Mouse (Mus musculus) layer of hippocampus, adult 2 months (tissue): ENCODE data around the gene Prkag2. TPM values are rescaled to one million over a fixed set of nuclear protein-coding genes. Genes with fewer than 3 reads are reported as not detected.

Experiments used
- DNase-seq, 2 experiments: peaks; one replicate each; pipeline ENCODE4 v3.0.0; 2022; ENCODE audit warnings: low spot score in 2 of 2
- H3K27ac ChIP-seq: fragments of 200-600 bp; 2 replicates; pipeline ENCODE4 v1.8.1; 2022
- H3K4me3 ChIP-seq: fragments of 200-600 bp; 2 replicates; pipeline ENCODE4 v1.8.1; 2022; ENCODE audit warnings: mild to moderate bottlenecking
- CTCF ChIP-seq: fragments of 200-600 bp; conservative IDR thresholded peaks from 2 replicates; pipeline ENCODE4 v1.8.1; 2022; ENCODE audit warnings: antibody characterized with exemption, mild to moderate bottlenecking, moderate library complexity
- total RNA-seq, 2 experiments: library from RNA; stranded (reverse); gene quantifications; 2 replicates each; pipeline ENCODE4 v1.2.3; 2021

Gene Prkag2
- total RNA-seq, 2 experiments from 2014 or later, result 177 to 193 TPM

DNA sequence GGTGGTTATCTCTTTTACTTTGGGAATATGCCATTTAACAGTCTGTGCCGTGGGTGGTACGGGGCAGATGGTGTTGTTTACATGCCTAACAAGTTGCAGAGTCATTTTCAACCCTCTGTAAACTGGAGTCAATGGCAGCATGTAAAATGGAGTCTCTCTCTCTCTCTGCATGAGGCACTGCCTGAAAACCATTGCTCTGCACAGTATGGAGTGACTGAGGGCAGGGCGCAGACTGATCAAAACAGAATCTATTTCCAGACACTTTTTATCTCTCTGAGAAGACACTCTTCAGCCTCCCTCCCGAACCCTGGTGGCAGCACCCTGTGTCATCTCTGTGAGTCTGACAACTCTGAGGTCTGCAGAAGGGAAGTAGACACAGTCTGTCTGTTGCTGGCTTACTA is 69.0 kb downstream of the Prkag2 start:
- H3K4me3 ChIP-seq, result no peak overlapping the region
- TF ChIP-seq CTCF, result no peak

DNA sequence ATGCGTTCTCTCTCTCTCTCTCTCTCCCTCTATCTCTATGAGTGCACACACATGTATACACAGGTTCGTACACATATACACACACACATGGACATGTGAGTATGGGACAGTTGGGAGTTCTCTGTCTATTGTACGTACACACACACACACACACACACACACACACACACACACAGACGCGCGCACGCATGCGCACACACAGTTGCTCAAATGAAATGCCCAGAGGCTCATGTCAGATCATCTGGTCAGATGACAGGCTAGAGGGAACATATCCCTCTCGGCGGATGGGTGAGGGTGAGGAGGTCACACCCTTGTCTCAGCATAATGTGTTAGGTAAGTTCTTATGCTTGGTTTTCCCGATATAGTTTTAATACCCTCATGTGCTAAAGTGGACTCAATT is 69.4 kb downstream of the Prkag2 start:
- TF ChIP-seq CTCF, result no peak

More for the DNA sequence above, 69.0 kb downstream of the Prkag2 start:
- peak overlapping the region; percentile 83 for H3K27ac ChIP-seq
- peak; percentile 87 to 89 for DNase-seq

GRCm38 (mm10) chr5:25030276-25030681 is 70.2 kb downstream of the Prkag2 start:
- no peak overlapping the region for H3K4me3 ChIP-seq
- TF ChIP-seq CTCF, result no peak
- no peak for DNase-seq

More for the DNA sequence above, 69.4 kb downstream of the Prkag2 start:
- Histone ChIP-seq H3K4me3 (no peak overlapping the region), H3K27ac (peak overlapping the region; percentile 83)
- DNase-seq, result no peak

GRCm38 (mm10) chr5:25027673-25028072 is 72.8 kb downstream of the Prkag2 start:
- TF ChIP-seq CTCF, result no peak
- no peak for DNase-seq
- Histone ChIP-seq H3K27ac (peak overlapping the region; percentile 55; the same call in 1 of the 2 replicates), H3K4me3 (no peak overlapping the region)

More at GRCm38 (mm10) chr5:25030276-25030681, 70.2 kb downstream of the Prkag2 start:
- peak overlapping the region; percentile 74 for H3K27ac ChIP-seq

DNA sequence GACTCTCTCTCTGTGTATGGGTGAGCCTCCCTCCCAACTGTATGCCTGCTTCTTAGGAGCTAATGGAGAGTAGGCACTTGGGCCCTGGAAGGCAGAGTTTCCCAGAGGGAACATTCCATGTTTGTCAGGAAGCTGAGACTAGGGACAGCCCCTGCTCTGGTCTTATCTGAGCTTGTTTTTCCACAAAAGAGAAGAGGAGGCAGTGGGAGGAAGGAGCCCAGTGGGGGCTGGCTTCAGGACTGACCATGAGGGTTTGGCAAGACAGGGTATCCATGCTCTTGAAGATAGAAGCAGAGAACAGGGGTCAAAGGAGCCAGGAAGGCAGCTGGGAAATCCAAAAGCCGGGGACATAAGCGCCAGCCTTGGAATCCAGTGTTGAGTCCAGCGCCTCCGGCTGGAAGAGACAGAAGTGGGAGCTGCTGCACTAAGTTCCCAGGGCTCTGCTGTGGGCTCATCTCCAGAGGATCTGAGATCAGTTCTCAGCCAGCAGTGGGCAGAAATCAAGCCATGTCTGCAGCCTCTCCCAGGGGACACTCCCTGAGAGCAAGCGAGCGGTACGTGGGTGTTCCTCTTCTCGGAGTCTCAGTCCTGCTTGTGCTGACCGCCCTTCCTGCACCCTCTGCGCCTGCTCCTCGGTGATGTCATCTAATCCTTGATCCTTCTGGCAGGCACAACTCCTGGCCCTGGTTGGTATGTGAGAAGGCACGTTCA is 75.0 kb downstream of the Prkag2 start:
- peak overlapping the region; percentile 67 for H3K27ac ChIP-seq
- DNase-seq, result no peak

GRCm38 (mm10) chr5:25022904-25023303 is 77.5 kb downstream of the Prkag2 start:
- Histone ChIP-seq H3K4me3 (no peak overlapping the region), H3K27ac (no peak overlapping the region)
- peak; percentile 92 for TF ChIP-seq CTCF
- DNase-seq, result peak in 1 of 2 experiments; percentile 70

More for the DNA sequence above, 75.0 kb downstream of the Prkag2 start:
- TF ChIP-seq CTCF, result no peak
- no peak overlapping the region for H3K4me3 ChIP-seq

DNA sequence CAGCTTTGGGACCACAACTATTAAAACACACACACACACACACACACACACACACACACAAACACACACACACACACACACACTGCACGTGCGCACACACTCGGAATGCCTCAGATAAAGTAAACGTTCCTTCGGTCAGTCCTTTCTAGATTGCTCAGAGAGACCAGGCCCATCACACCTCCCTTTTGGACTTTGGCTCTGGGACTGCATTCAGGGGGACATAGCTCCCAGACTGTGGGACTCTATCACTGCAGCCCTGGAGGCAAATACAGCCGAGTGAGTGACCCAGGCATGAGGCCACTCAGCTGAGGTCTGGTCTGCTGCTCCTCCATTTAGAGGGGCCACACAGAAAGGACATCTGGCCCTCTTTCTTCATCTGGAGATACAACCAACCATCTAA is 81.2 kb downstream of the Prkag2 start:
- TF ChIP-seq CTCF, result no peak
- DNase-seq, result no peak
- H3K4me3 ChIP-seq, result no peak overlapping the region
- no peak overlapping the region for H3K27ac ChIP-seq

GRCm38 (mm10) chr5:25012134-25012533 is 88.3 kb downstream of the Prkag2 start:
- DNase-seq, result no peak
- no peak for TF ChIP-seq CTCF
- H3K4me3 ChIP-seq, result no peak overlapping the region
- H3K27ac ChIP-seq, result no peak overlapping the region

DNA sequence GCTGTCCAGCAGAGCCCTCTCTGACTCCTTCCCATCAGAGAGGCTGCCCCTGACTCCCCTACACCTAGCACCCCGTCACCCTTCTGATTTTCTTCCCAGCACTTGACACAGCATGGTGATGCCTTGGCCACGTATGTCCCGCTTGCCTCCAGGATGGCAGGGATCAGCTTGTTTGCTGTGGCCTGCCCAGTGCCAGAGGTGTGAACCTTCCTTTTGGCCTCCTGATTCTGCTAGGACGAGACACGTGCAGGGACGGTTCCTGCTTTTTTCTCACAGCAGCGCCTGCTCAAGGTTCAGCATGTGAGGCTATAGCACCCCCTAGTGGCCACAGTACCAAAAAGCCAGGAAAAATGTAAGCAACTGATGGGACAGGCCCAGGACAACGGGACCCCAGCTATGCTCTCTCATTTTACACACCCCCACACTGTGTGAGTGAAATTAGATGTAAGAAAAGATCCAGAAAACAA is 89.4 kb downstream of the Prkag2 start:
- peak overlapping the region; percentile 62; the same call in 1 of the 2 replicates for H3K27ac ChIP-seq
- H3K4me3 ChIP-seq, result no peak overlapping the region
- peak; percentile 88 for TF ChIP-seq CTCF
- DNase-seq, result peak; percentile 76 to 87

- Histone ChIP-seq H3K4me3 (peak overlapping the region; percentile 17; the same call in 1 of the 2 replicates), H3K27ac (peak overlapping the region; percentile 62)
- DNase-seq, result peak; percentile 90 to 91
- TF ChIP-seq CTCF, result peak; percentile 93
These were observed 90.0 kb downstream of the Prkag2 start for GRCm38 (mm10) chr5:25010438-25010892.

- DNase-seq, result no peak
- no peak overlapping the region for H3K4me3 ChIP-seq
- no peak for TF ChIP-seq CTCF
- peak overlapping the region; percentile 55 for H3K27ac ChIP-seq
These were observed 90.7 kb downstream of the Prkag2 start for GRCm38 (mm10) chr5:25009770-25010169.

DNA sequence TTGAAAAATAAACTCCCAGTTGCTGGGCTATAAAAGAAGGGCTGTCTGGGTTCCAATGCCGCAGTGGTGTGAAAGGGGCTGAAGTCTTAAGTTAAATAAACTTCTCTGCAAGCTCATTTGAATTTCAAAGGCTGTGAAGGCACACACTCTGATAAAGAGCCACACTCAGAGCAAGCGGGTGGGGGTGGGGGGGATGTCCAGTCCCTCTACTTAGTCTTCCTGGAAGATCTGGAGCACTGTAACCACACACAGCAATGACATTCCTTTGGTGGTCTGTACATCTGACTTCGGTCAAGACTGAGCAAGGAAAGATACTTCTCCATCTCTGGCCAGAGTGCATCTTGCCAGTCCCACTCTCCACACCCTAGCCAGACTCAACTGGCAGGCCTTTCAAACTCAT is 91.5 kb downstream of the Prkag2 start:
- TF ChIP-seq CTCF, result no peak
- DNase-seq, result no peak
- H3K27ac ChIP-seq, result peak overlapping the region; percentile 32; the same call in 1 of the 2 replicates
- no peak overlapping the region for H3K4me3 ChIP-seq

DNA sequence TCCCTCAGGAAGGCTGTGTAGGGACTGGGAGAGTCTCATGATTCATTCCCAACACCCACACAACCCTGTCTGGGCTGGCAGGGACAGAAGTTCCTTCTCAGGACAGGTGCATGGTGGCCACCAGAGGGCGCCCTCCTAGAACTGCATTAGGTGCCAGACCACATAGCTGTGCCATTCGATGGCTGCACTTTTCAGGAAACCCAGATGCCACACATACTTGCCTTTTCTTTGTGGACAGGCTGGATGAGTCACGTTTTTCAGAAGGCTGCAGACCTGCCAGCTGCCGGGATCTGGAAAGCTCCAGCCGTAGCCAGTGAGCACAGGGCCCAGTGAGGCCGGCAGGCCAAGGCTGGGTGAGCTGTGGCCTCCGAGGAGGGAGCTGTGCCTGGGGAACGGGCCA is 93.6 kb downstream of the Prkag2 start:
- TF ChIP-seq CTCF, result peak; percentile 91
- H3K4me3 ChIP-seq, result no peak overlapping the region
- DNase-seq, result peak; percentile 77 to 81
- peak overlapping the region; percentile 46; the same call in 1 of the 2 replicates for H3K27ac ChIP-seq

GRCm38 (mm10) chr5:25005532-25006129 is 94.8 kb downstream of the Prkag2 start:
- no peak overlapping the region for H3K4me3 ChIP-seq
- no peak for TF ChIP-seq CTCF
- peak overlapping the region; percentile 20; the same call in 1 of the 2 replicates for H3K27ac ChIP-seq
- no peak for DNase-seq
